Mouse (Mus musculus) B cell, adult 62 days (primary cell): ENCODE results near the gene Ralgapa1. TPM values are rescaled to one million over a fixed set of nuclear protein-coding genes. Genes with fewer than 3 reads are reported as not detected.

Experiments
- total RNA-seq: library from RNA; stranded (reverse); gene quantifications from 4 replicates; pipeline ENCODE4 v1.2.4, GENCODE M21; 2023

Gene Ralgapa1
- 59.9 to 74.7 TPM (median 64.2 TPM) in 4 replicates for total RNA-seq

GRCm38 (mm10) chr12:55820661-55821314 lies at the start of gene Ralgapa1:
TSS of gene Ralgapa1 (minus strand) at chr12:55821167.

GRCm38 (mm10) chr12:55836199-55836951 lies 15.4 kb upstream of the Ralgapa1 start, which contains the start of gene Brms1l:
TSS of gene Brms1l (plus strand) at chr12:55836324.

GRCm38 (mm10) chr12:55598887-55599561 lies 221.9 kb downstream of the Ralgapa1 start, which contains the start of gene Insm2:
TSS of gene Insm2 (plus strand) at chr12:55599427.

GRCm38 (mm10) chr12:55565206-55565605 lies 255.8 kb downstream of the Ralgapa1 start, which contains the start of gene Aldoart2:
TSS of gene Aldoart2 (plus strand) at chr12:55565239.

Other genes starting within 250 kb of the Ralgapa1 start
- not detected in 4 replicates for gene Insm2, start 221.7 kb downstream of the Ralgapa1 start, total RNA-seq
- 21.1 to 31.1 TPM (median 29.7 TPM) in 4 replicates for gene Brms1l, start 15.2 kb upstream of the Ralgapa1 start, total RNA-seq